Mouse (Mus musculus): ENCODE data around the gene Kdm6b. TPM values are rescaled to one million over a fixed set of nuclear protein-coding genes. Genes with fewer than 3 reads are reported as not detected.
A peak's percentile ranks its signal among the peaks of the same experiment; 100 is the strongest.

Kdm6b gene
- polyA plus RNA-seq, 1 experiment from 2014 or later, result 40.9 TPM

GRCm38 (mm10) chr11:69373223-69373965, 40.1 kb downstream of the Kdm6b start:
- no peak overlapping the region for H3K4me3 ChIP-seq (ENCODE audit: low read depth, low read length)
- H3K9me3 ChIP-seq (ENCODE audit: control insufficient read depth, low read length), result no peaks in the 10 kb centered on the region
- DNase-seq (ENCODE audit: low spot score) (no peak), ATAC-seq (ENCODE audit: low FRiP score) (no peak)
- H3K36me3 ChIP-seq (ENCODE audit: control insufficient read depth, insufficient read depth, low read length), result no peaks in the 10 kb centered on the region
- H3K9ac ChIP-seq (ENCODE audit: low read depth, low read length), result no peak overlapping the region
- no peaks in the 10 kb centered on the region for H3K27me3 ChIP-seq (ENCODE audit: control insufficient read depth, insufficient read depth, low read length)
- no peak overlapping the region for H3K27ac ChIP-seq (ENCODE audit: low read depth, low read length)
- 91% methylated on average over 16 of the region's 16 CpGs for WGBS
- peaks cover 11% of the 10 kb centered on the region for H3K4me1 ChIP-seq (replicated peaks; ENCODE audit: control insufficient read depth, insufficient read depth, low read length)
- no peak overlapping the region for H3K4me2 ChIP-seq (replicated peaks; ENCODE audit: low read depth, low read length)

- 66% methylated on average over 3 of the region's 3 CpGs for WGBS
- peaks cover 14% of the 10 kb centered on the region for H3K4me1 ChIP-seq (replicated peaks; ENCODE audit: control insufficient read depth, insufficient read depth, low read length)
Measured at GRCm38 (mm10) chr11:69372780-69373170, 40.7 kb downstream of the Kdm6b start.

GRCm38 (mm10) chr11:69372056-69372779, 41.3 kb downstream of the Kdm6b start:
- DNase-seq (ENCODE audit: low spot score), result no peak
- Histone ChIP-seq H3K4me1 (replicated peaks; ENCODE audit: control insufficient read depth, insufficient read depth, low read length) (peaks cover 14% of the 10 kb centered on the region), H3K9ac (ENCODE audit: low read depth, low read length) (peak overlapping the region; percentile 20), H3K27ac (ENCODE audit: low read depth, low read length) (peak overlapping the region; percentile 75), H3K4me2 (replicated peaks; ENCODE audit: low read depth, low read length) (no peak overlapping the region), H3K4me3 (ENCODE audit: low read depth, low read length) (peak overlapping the region; percentile 3; the same call in 1 of the 2 replicates), H3K36me3 (ENCODE audit: control insufficient read depth, insufficient read depth, low read length) (no peaks in the 10 kb centered on the region), H3K27me3 (ENCODE audit: control insufficient read depth, insufficient read depth, low read length) (no peaks in the 10 kb centered on the region), H3K9me3 (ENCODE audit: control insufficient read depth, low read length) (no peaks in the 10 kb centered on the region)
- 52% methylated on average over 12 of the region's 12 CpGs for WGBS
- ATAC-seq (ENCODE audit: low FRiP score), result no peak

More at GRCm38 (mm10) chr11:69372780-69373170, 40.7 kb downstream of the Kdm6b start:
- no peaks in the 10 kb centered on the region for H3K9me3 ChIP-seq (ENCODE audit: control insufficient read depth, low read length)
- H3K9ac ChIP-seq (ENCODE audit: low read depth, low read length), result no peak overlapping the region
- H3K4me3 ChIP-seq (ENCODE audit: low read depth, low read length), result no peak overlapping the region
- no peak overlapping the region for H3K4me2 ChIP-seq (replicated peaks; ENCODE audit: low read depth, low read length)
- H3K27me3 ChIP-seq (ENCODE audit: control insufficient read depth, insufficient read depth, low read length), result no peaks in the 10 kb centered on the region
- H3K27ac ChIP-seq (ENCODE audit: low read depth, low read length), result peak overlapping the region; percentile 75; the same call in 1 of the 2 replicates
- ATAC-seq (ENCODE audit: low FRiP score), result no peak
- DNase-seq (ENCODE audit: low spot score), result no peak
- no peaks in the 10 kb centered on the region for H3K36me3 ChIP-seq (ENCODE audit: control insufficient read depth, insufficient read depth, low read length)

GRCm38 (mm10) chr11:69371601-69372000, 41.9 kb downstream of the Kdm6b start:
- DNase-seq (ENCODE audit: low spot score), result no peak
- peak overlapping the region; percentile 20; the same call in 1 of the 2 replicates for H3K4me3 ChIP-seq (ENCODE audit: low read depth, low read length)

GRCm38 (mm10) chr11:69370817-69371215, 42.7 kb downstream of the Kdm6b start:
- peak overlapping the region; percentile 75 for H3K27ac ChIP-seq (ENCODE audit: low read depth, low read length)
- H3K9ac ChIP-seq (ENCODE audit: low read depth, low read length), result peak overlapping the region; percentile 12; the same call in 1 of the 2 replicates
- no peaks in the 10 kb centered on the region for H3K36me3 ChIP-seq (ENCODE audit: control insufficient read depth, insufficient read depth, low read length)
- H3K9me3 ChIP-seq (ENCODE audit: control insufficient read depth, low read length), result no peaks in the 10 kb centered on the region
- no peaks in the 10 kb centered on the region for H3K27me3 ChIP-seq (ENCODE audit: control insufficient read depth, insufficient read depth, low read length)
- peak overlapping the region; percentile 32 for H3K4me2 ChIP-seq (replicated peaks; ENCODE audit: low read depth, low read length)
- WGBS, result 14% methylated on average over 9 of the region's 9 CpGs
- peaks cover 19% of the 10 kb centered on the region for H3K4me1 ChIP-seq (replicated peaks; ENCODE audit: control insufficient read depth, insufficient read depth, low read length)
- ATAC-seq (ENCODE audit: low FRiP score), result no peak
- H3K4me3 ChIP-seq (ENCODE audit: low read depth, low read length), result peak overlapping the region; percentile 20
- no peak for DNase-seq (ENCODE audit: low spot score)

More at GRCm38 (mm10) chr11:69371601-69372000, 41.9 kb downstream of the Kdm6b start:
- peak overlapping the region; percentile 75 for H3K27ac ChIP-seq (ENCODE audit: low read depth, low read length)
- peak overlapping the region; percentile 8; the same call in 1 of the 2 replicates for H3K9ac ChIP-seq (ENCODE audit: low read depth, low read length)
- H3K4me1 ChIP-seq (replicated peaks; ENCODE audit: control insufficient read depth, insufficient read depth, low read length), result peaks cover 14% of the 10 kb centered on the region
- peak overlapping the region; percentile 32 for H3K4me2 ChIP-seq (replicated peaks; ENCODE audit: low read depth, low read length)
- no peak for ATAC-seq (ENCODE audit: low FRiP score)
- no peaks in the 10 kb centered on the region for H3K27me3 ChIP-seq (ENCODE audit: control insufficient read depth, insufficient read depth, low read length)
- 24% methylated on average over 12 of the region's 12 CpGs for WGBS
- no peaks in the 10 kb centered on the region for H3K36me3 ChIP-seq (ENCODE audit: control insufficient read depth, insufficient read depth, low read length)
- H3K9me3 ChIP-seq (ENCODE audit: control insufficient read depth, low read length), result no peaks in the 10 kb centered on the region

GRCm38 (mm10) chr11:69369990-69370816, 43.3 kb downstream of the Kdm6b start:
- ATAC-seq (ENCODE audit: low FRiP score), result no peak
- H3K4me1 ChIP-seq (replicated peaks; ENCODE audit: control insufficient read depth, insufficient read depth, low read length), result peaks cover 24% of the 10 kb centered on the region
- WGBS, result 28% methylated on average over 2 of the region's 2 CpGs

GRCm38 (mm10) chr11:69369215-69369989, 44.1 kb downstream of the Kdm6b start, which contains the start of gene Chd3:
Gene Chd3 (minus strand): TSS chr11:69369406.
- H3K9ac ChIP-seq (ENCODE audit: low read depth, low read length), result peak within 1 kb of the TSS; percentile 100
- H3K4me1 ChIP-seq (replicated peaks; ENCODE audit: control insufficient read depth, insufficient read depth, low read length), result peaks cover 30% of the 10 kb centered on the region
- peak within 1 kb of the TSS; percentile 84 for H3K4me2 ChIP-seq (replicated peaks; ENCODE audit: low read depth, low read length)
- peak within 1 kb of the TSS; percentile 95 for H3K4me3 ChIP-seq (ENCODE audit: low read depth, low read length)
- peak within 1 kb of the TSS; percentile 100 for H3K27ac ChIP-seq (ENCODE audit: low read depth, low read length)
- no peaks in the 10 kb centered on the region for H3K9me3 ChIP-seq (ENCODE audit: control insufficient read depth, low read length)
- DNase-seq (ENCODE audit: low spot score) (peak; percentile 66), ATAC-seq (ENCODE audit: low FRiP score) (no peak)
- H3K36me3 ChIP-seq (ENCODE audit: control insufficient read depth, insufficient read depth, low read length), result no peaks in the 10 kb centered on the region
- 4% methylated on average over 9 of the region's 34 CpGs for WGBS
- H3K27me3 ChIP-seq (ENCODE audit: control insufficient read depth, insufficient read depth, low read length), result no peaks in the 10 kb centered on the region

More at GRCm38 (mm10) chr11:69369990-69370816, 43.3 kb downstream of the Kdm6b start:
- Histone ChIP-seq H3K27me3 (ENCODE audit: control insufficient read depth, insufficient read depth, low read length) (no peaks in the 10 kb centered on the region), H3K4me3 (ENCODE audit: low read depth, low read length) (peak overlapping the region; percentile 95), H3K9me3 (ENCODE audit: control insufficient read depth, low read length) (no peaks in the 10 kb centered on the region), H3K27ac (ENCODE audit: low read depth, low read length) (peak overlapping the region; percentile 100), H3K4me2 (replicated peaks; ENCODE audit: low read depth, low read length) (peak overlapping the region; percentile 84), H3K36me3 (ENCODE audit: control insufficient read depth, insufficient read depth, low read length) (no peaks in the 10 kb centered on the region), H3K9ac (ENCODE audit: low read depth, low read length) (peak overlapping the region; percentile 100; the same call in 1 of the 2 replicates)
- DNase-seq (ENCODE audit: low spot score), result no peak

Measured in hindbrain, embryonic 11.5 days (tissue).